Comparison of ENCODE assay signal across 22 mouse cellular contexts in genomic region chr2:13169962-13170361, GRCm38 (mm10).
DNase-seq lines count a peak whose midpoint lies in the region; ATAC-seq and TF ChIP-seq lines count a peak whose summit lies in the region.
"Had no signal": no experiment of that assay in that cellular context is flagged by ENCODE, and none has a peak within 500 bp of the region (broad histone marks: within the 10 kb centered on the region; RNA-seq: fewer than 3 reads in every experiment).

No protein-coding gene starts in this region.

- peaks cover 9% of the 10 kb centered on the region for H3K9me3 ChIP-seq in CH12.LX (replicated peaks; ENCODE audit: low read length)
- H3K9me3 ChIP-seq: embryonic facial prominence, embryonic 10.5 days; embryonic facial prominence, embryonic 12.5 days; forebrain, embryonic 13.5 days; forebrain, embryonic 15.5 days had no signal

- peak; percentile 69 for ATAC-seq in granulocyte monocyte progenitor cell, adult 5-6 weeks (replicated peaks; ENCODE audit: poor library complexity, severe bottlenecking)
- ATAC-seq: CD4-positive, CD25-positive, alpha-beta regulatory T cell, adult 4 months; forebrain, embryonic 13.5 days; forebrain, embryonic 15.5 days; forebrain, postnatal 0 days; Patski had no signal

- no peak for TF ChIP-seq CTCF in CH12.LX (conservative IDR thresholded peaks at IDR 0.05 in 1 of 2, IDR thresholded peaks at IDR 0.05 in 1 of 2; ENCODE audit: low read depth in 2 of 2, low read length in 2 of 2)

- H3K4me3 ChIP-seq in CH12.LX (replicated peaks in 1 of 3; ENCODE audit: low read depth in 2 of 3, low read length in 2 of 3, poor library complexity in 1 of 3): peak overlapping the region in 2 of 3 experiments; percentile 42 to 54
- H3K4me3 ChIP-seq: embryonic facial prominence, embryonic 10.5 days; embryonic facial prominence, embryonic 12.5 days; forebrain, embryonic 13.5 days; forebrain, embryonic 15.5 days had no signal

- no peaks in the 10 kb centered on the region for H3K27me3 ChIP-seq in CH12.LX (replicated peaks)
- no peaks in the 10 kb centered on the region for H3K27me3 ChIP-seq in splenic B cell, adult 2 months (ENCODE audit: control insufficient read depth, insufficient read depth, low read length, poor library complexity, severe bottlenecking)
- H3K27me3 ChIP-seq: embryonic facial prominence, embryonic 12.5 days; forebrain, embryonic 13.5 days; forebrain, embryonic 15.5 days; Patski had no signal

- TF ChIP-seq RAD21 in CH12.LX (IDR thresholded peaks at IDR 0.05; ENCODE audit: low read depth, low read length): no peak

- H3K27ac ChIP-seq in CH12.LX (ENCODE audit: insufficient read depth, low read depth): peak overlapping the region; percentile 89; the same call in 1 of the 2 replicates
- H3K27ac ChIP-seq: embryonic facial prominence, embryonic 10.5 days; embryonic facial prominence, embryonic 12.5 days; forebrain, embryonic 13.5 days; forebrain, embryonic 15.5 days had no signal

- peak overlapping the region; percentile 63; the same call in 1 of the 2 replicates for H3K4me2 ChIP-seq in CH12.LX (ENCODE audit: insufficient read depth, low read depth, poor library complexity, severe bottlenecking)
- H3K4me2 ChIP-seq: embryonic facial prominence, embryonic 12.5 days; forebrain, embryonic 13.5 days; forebrain, embryonic 15.5 days had no signal

- dilution Hi-C loops in CH12.LX (cut with MboI; ENCODE audit: extremely low pct_ligation_motif_present, extremely low pct_unique_long_range_greater_than_20kb, low sequenced_read_pairs): no loop called here

- H3K79me2 ChIP-seq in CH12.LX (replicated peaks; ENCODE audit: control insufficient read depth, extremely low read depth, insufficient read depth, poor library complexity, severe bottlenecking): no peaks in the 10 kb centered on the region; the same call in 1 of the 2 replicates

- in situ Hi-C loops in CH12.LX (cut with MboI; ENCODE audit: low pct_ligation_motif_present, low pct_unique_long_range_greater_than_20kb, low sequenced_read_pairs): no loop called here

- TF ChIP-seq POLR2A in CH12.LX (IDR thresholded peaks at IDR 0.05; ENCODE audit: low read depth, low read length): 0 out of 2 replicates have a peak, but pooled peaks have one; percentile 28

- DNase-seq in A20 (ENCODE audit: low read depth, low spot score): peak; percentile 59
- DNase-seq in CH12.LX (ENCODE audit: extremely low read depth): peak; percentile 68
- DNase-seq in splenic B cell, adult 2 months (ENCODE audit: low read depth, low spot score): peak; percentile 27
- DNase-seq in lung, adult 18-20 months: no peak
- DNase-seq in T-cell, adult 2 months (ENCODE audit: low spot score): no peak
- DNase-seq in left cerebral cortex, postnatal 36 days (ENCODE audit: low spot score in 2 of 2): no peak
- DNase-seq: adrenal gland, adult 2 months; adrenal gland, postnatal 14 days; adrenal gland, postnatal 36 days; cerebellum, adult 11-12 months; cerebellum, adult 2 months; cerebellum, adult 9-10 months; cerebellum, postnatal 10 days; cerebellum, postnatal 25 days; forebrain, postnatal 0 days had no signal

- TF ChIP-seq EP300 in CH12.LX (IDR thresholded peaks at IDR 0.05; ENCODE audit: low read length): no peak

- H3K9ac ChIP-seq in CH12.LX (ENCODE audit: insufficient read depth, low read depth): peak overlapping the region; percentile 45; the same call in 1 of the 2 replicates
- H3K9ac ChIP-seq: embryonic facial prominence, embryonic 12.5 days; forebrain, embryonic 13.5 days; forebrain, embryonic 15.5 days; forebrain, postnatal 0 days had no signal

- intact Hi-C loops in left cerebral cortex, postnatal 36 days (cut with DNase I): no loop called here

- peaks cover 3 to 32% of the 10 kb centered on the region in 2 experiments for H3K36me3 ChIP-seq in CH12.LX (replicated peaks in 1 of 2; ENCODE audit: control insufficient read depth in 1 of 2, insufficient read depth in 1 of 2, low read length in 1 of 2)
- H3K36me3 ChIP-seq in splenic B cell, adult 2 months (ENCODE audit: control insufficient read depth, insufficient read depth, low read length, poor library complexity, severe bottlenecking): no peaks in the 10 kb centered on the region
- H3K36me3 ChIP-seq: embryonic facial prominence, embryonic 10.5 days; embryonic facial prominence, embryonic 12.5 days; forebrain, embryonic 15.5 days had no signal

- peaks cover 17 to 58% of the 10 kb centered on the region in 2 experiments for H3K4me1 ChIP-seq in CH12.LX (ENCODE audit: control insufficient read depth in 1 of 2, insufficient read depth in 2 of 2)
- H3K4me1 ChIP-seq: embryonic facial prominence, embryonic 12.5 days had no signal

TF ChIP-seq in CH12.LX, 34 proteins besides CTCF, POLR2A, EP300 and RAD21:
- TF ChIP-seq RCOR1 (conservative IDR thresholded peaks at IDR 0.05; ENCODE audit: low read depth, low read length): no peak
- no peak for TF ChIP-seq MXI1 (IDR thresholded peaks at IDR 0.05; ENCODE audit: low read depth, low read length)
- TF ChIP-seq ETS1 (conservative IDR thresholded peaks at IDR 0.05; ENCODE audit: low read depth, low read length): no peak
- TF ChIP-seq JUND (conservative IDR thresholded peaks at IDR 0.05; ENCODE audit: low read depth, low read length): no peak
- TF ChIP-seq TCF12 (IDR thresholded peaks at IDR 0.05; ENCODE audit: low read depth, low read length): no peak
- no peak for TF ChIP-seq ZMIZ1 (IDR thresholded peaks at IDR 0.05; ENCODE audit: low read depth, low read length)
- TF ChIP-seq IRF4 (IDR thresholded peaks at IDR 0.05; ENCODE audit: low read depth, low read length): 0 out of 2 replicates have a peak, but pooled peaks have one; percentile 3
- no peak for TF ChIP-seq HCFC1 (IDR thresholded peaks at IDR 0.05; ENCODE audit: low read depth, low read length)
- no peak for TF ChIP-seq CHD2 (IDR thresholded peaks at IDR 0.05; ENCODE audit: low read length)
- peak; percentile 75; the same call in 1 of the 2 replicates for TF ChIP-seq TBP (conservative IDR thresholded peaks at IDR 0.05; ENCODE audit: low read depth, low read length)
- TF ChIP-seq E2F4 (IDR thresholded peaks at IDR 0.05; ENCODE audit: insufficient replicate concordance, low read depth, low read length): no peak

Comparison
In these comparisons a context has a peak if more than half of its experiments do, and no peak if none do; other contexts are left out.
1. DNase-seq: peak in A20 (single experiment), CH12.LX (single experiment) and splenic B cell, adult 2 months (single experiment); none in lung, adult 18-20 months (0 of 2), T-cell, adult 2 months (single experiment) and left cerebral cortex, postnatal 36 days (0 of 2).